Mouse (Mus musculus): ENCODE data around the gene Pcdh15.

Pcdh15 gene

DNA sequence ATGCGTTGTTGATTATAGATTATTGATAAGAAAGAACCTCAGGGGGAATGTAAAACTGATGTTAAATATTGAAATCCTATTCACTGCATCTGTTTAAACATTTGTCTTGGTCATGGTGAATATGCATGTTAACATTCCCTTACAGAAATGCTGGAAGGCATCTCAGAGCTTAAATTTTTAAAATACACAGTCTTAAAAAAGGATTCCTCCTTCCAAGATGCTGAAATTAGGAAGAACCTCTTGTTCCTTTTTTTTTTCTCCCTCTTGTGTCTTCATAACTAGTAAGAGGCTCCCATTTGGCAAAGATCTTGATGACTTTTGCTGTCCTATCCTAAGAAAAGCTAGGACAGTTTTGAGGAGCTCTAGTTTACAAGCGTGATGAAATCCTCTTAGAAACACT is 284.9 kb downstream of the Pcdh15 start:
- DNase-seq: no peak

DNA sequence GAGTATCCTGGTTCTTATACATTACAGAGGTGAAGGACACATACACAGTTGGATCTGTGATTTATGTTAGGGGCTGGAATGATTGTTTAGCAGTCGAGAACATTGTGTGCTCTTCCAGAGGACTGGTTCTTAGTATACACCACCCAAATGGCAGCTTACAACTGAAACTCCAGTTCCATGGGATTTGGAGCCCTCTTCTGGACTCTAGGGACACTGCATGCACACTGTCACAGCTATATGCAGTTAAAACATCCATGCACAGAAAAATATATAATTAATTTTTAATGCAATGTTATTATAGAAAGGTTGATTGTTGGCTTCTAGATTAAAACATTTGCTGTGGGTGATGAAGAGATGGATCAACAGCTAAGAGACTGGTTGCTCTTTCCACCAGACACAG is 301.3 kb downstream of the Pcdh15 start:
- DNase-seq: no peak

DNA sequence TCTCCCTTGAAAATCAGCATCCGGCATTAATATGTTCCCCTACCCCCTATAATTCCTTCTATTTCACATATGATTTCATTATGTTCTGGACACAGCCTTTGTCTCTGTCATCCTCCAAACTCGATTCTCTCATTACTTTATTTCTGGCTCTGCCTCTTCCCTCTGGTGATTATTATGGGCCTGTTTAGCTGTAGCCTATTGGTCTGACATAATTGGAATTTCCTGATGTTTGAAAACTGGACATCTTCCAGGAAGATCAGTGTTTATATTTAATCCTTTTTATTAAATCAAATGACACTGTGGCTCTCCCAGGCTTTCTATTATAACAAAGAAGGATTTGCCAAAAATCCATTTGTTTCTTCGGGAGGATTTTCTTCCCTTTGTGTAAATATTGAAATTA is 326.3 kb downstream of the Pcdh15 start:
- DNase-seq: no peak

DNA sequence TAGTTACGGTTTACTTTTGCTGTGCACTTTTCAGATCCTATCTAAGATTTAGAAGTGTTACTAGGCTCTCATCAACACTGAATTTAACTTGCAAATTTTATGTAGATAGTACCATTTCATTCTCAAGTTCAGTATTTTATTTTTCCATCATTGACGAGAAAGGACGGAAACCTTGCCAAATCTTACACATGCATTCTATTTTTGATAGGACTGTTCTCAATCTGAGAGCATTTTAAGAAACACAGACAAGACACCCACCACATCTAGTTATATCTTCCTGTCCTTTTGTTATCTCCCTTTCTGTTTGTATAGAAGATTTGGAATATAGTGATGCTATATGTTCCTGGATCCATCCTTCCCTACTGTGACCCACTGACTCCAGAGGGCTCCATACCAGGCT is 332.2 kb downstream of the Pcdh15 start:
- no peak for DNase-seq

DNA sequence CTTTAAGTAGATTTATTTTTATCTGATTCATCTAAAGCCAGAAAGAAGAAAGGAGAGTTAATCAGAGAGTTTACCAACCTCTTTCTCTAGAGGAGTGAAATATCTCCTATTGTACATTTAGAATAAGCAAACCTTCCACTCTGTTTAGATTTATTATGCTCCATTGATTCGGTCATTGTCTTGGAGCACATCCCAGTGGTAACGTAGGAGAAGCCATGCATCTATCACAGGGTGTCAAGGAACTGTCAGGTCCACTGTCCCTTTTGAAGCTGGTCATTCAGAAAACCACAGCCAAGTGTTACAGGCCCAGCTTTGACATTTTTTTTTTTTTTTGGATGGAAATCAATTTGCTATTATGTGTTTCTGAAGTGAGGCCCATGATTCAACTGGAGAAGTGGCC is 384.9 kb downstream of the Pcdh15 start:
- DNase-seq: no peak

DNA sequence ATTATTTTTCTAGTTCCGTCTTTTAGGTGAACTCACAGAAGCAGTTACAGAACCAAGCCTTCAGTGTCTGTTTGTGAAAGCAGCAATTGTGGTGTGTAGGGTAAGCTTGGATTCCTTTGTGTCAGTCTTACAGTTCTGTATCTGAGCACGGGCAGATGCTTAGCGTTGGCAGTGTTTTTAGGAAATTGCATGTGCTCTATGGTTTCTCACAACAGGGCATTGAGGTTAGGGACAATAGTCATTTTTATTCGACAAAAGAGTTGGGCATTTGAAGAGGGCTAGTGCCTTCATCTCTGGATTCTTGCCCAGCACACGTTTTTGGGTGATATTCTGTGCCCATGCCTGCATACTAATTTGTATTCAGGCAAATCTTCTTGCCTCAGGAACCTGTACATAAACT is 392.5 kb downstream of the Pcdh15 start:
- no peak for DNase-seq

DNA sequence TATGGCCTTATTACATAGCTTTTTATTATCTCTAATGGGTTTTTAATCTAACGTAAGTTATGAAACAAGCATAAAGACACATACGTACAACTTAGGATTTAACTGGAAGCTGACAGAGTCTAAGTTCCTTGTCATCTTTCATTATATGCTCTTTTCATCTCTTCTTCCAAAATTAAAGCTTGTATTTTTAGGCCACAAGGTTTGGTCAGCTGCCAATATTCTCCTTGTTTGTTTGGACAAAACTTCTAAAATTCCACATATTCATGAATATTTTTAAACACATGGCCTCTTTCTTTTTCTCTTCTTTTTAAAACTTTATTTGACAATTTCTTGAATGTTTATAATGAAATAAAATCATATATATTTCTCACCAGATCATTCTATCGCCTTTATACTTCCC is 415.7 kb downstream of the Pcdh15 start:
- no peak for DNase-seq

DNA sequence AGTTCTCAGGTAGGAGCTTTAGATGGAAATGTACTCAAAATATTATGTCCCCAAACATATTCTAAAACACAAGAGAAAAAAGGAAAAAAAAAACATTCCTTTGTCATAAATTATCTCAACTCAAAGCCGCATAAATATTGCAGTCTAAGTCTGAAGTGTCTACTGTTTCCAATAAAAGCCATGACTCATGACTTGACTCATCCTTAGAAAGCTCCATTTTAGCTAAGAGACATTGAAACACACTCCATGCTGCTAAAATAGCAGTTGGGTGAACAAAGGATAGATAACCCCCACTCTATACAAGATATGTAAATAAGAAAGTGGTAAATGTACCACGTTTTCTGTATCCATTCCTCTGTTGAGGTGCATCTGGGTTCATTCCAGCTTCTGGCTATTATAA is 416.6 kb downstream of the Pcdh15 start:
- DNase-seq: no peak

DNA sequence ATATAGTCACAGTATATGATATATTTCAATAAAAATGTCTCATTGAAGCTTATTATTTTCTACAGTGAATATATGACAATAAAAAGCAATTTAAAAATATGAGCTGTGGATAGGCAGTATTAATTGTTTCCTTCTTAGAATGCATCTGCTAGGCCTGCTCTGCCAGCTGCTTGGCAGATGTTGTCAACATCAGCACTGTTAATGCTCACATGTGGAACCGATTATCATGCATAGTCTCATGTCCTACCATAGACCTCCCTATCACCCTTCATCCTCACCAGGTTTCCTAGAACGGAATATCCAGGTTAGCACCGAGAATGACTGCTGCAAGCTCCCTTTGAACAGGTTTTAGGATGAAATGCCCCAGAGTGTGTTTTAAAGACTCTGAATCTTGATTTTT is 420.3 kb downstream of the Pcdh15 start:
- DNase-seq: no peak

DNA sequence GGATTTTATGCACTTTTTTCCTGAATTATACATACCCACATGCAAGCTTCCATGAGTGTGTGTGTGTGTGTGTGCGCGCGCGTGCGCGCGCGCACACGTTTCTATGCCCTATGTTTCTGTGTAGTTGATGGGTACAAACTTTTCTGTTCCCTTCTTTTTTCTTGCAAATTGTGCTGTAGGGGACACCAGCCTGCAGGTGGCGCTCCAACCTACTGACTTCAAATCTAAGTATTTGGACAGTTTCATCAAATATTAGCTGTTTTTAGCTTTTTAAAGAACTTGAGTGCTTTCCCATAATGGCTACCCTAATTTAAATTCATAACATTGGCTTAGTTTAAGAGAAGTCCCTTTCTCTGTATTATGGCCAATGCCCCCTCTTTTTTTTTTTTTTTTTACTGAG is 453.7 kb downstream of the Pcdh15 start:
- DNase-seq: peak; percentile 16

DNA sequence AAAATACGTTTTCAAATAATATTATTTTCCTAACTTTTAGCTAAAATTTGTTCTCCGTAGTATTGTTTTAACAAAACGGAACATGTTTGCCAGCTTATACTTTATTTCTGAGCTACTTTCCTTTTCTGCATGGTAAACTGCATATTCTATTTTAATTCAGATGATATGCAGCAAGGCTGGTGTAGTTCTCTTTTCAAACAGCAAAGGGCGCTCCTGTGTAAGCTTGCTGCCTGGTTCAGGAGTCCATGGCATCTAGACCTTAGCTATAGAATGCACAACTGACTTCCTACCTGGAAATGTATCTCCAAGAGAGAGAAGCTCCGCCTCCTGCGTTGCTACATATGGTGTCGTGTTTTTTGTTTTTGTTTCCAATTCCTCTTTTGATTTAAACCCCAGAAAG is 465.1 kb downstream of the Pcdh15 start:
- DNase-seq: peak; percentile 36

DNA sequence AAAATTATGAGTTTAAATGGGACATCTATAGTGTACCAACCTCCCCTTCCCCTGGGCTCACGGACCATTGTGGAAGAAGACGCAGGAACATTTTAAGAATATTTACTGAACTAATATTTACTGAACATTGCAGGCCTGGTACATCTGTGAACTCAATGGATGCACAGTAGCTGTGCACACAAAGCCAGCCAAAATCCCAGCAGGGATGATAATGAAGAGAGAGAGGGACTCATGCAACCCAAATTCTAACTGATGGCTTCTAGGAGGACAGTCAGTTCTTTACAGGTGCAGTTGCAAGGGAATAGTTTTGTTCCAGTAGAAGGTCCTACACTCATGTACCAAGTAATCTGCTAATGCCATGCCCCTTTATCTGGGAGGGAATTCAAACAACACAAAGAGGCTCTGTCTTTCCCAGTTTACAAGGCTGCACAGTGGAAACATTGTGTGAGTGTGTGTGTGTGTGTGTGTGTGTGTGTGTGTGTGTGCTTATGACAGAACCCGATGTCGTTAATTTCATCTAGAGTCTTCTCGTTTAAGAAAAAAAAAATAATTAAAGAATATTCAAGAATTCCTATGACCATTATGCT is 475.7 kb downstream of the Pcdh15 start:
- no peak for DNase-seq

DNA sequence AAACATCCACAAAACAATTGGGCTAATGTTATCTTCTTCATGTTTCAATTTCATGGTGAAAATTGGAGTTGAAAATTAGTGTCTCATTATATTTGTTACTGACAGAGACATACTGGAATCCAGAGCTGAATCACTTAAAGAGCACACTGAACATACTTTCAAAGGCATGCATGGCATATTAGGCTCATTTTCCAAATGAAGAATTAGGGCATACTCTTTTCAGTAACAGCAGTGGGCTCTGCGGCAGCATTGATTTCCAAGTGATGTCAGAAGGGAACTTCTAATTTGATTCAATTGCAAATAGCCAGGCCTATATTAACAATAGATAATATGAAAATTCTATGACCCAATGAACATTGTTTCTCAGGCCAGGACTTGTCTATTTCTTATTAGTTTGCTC is 568.4 kb downstream of the Pcdh15 start:
- no peak for DNase-seq

DNA sequence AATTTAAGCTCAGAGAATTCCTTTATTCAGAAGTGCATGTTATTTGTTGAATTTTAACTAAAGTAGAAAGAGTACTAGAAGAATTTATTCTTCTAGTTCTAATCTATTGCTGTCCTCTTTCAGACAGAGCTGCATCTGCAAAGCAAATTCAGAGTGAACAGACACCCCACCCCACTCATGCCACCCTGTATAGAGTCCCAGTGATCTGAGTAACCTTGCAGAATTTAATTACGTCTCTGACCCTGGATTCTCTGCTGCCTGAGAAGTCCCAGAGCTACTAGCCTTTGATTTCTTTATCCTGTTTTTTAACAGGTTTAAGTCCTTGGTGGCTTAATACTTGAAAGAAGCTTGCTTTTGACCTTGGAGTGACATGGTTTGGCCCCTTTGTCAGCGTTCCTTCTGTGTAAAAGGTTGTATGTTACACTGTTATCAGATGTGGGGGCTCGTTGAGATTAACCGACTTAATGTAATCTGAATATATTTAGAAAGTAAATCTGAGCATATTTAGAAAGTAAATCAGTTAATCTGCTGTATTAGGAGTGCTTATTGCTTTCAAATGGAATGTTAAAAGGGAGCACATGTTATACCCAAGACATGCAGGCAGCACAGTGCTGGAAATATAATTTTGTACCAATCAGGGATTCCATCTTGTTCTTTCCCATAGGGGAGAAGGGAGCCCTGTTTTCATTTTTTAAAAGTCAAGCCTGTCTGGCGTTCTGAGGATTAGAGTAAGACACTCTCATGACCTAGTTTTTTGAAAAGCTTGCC is 601.6 kb downstream of the Pcdh15 start:
- no peak for DNase-seq

DNA sequence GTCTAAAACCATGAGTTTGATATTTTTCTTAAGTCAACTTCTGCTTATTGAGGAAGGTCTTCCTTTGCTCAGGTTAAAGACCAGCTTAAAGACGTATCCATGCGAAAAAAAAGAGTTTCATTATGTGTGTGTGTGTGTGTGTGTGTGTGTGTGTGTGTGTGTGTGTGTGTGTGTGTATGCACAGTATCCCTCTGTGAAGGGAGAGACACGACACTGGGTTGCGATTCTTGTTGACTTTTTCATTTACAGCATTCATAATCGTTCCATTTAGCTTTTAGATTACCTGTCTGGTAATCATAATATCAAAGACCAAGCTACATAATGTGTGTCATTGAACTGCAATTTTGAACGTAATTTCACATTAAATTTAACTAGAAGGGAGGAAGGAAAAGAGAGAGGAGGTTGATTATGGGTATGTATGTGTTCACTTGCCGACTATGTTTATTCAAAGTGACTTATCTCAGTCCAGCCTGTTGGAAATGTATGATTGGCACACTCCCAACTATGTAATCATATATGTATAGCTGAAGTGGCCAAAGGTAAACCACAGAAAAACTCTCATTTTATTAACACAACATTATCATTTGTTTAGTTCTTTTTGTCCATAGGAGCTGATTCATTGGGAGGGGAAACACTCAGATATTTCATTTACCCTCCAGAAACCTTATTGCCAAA is 626.6 kb downstream of the Pcdh15 start:
- DNase-seq: no peak

DNA sequence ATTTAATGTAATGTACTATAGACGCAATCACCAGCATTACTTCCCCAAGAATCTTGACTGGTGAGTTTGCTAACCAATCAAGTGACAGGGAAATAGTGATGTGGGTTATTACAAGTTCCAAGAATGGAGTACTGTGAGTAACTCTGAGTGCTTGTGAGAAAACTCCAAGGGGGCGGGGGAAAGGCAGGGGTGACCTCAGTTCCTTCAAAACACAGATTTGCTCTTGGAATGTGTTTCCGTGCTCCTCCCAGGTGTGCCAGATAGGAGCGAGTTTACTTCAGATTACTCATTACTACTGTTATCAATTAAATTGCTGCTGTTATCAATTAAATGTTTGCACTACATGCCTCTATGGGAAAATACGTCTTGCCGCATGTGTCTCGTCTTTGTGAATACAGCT is 634.1 kb downstream of the Pcdh15 start:
- no peak for DNase-seq

DNA sequence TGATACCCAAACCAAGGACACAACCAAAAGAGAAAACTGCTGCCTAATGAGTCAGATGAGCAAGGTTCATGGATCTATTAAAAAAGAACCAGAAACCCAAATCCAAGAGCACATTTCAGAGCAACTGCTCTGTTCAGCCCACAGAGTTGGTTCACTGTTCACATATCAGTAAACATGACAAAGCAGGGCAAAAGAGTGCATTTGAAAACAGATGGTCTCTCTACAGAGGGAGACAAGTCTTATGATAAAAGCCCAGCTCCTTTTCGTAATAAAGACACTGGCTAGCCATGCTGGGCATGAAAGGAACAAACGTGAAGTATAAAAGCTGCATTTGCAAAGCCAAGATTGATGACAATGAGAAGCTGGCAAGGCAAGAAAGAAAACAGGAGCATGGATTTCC is 649.9 kb downstream of the Pcdh15 start:
- DNase-seq: no peak

DNA sequence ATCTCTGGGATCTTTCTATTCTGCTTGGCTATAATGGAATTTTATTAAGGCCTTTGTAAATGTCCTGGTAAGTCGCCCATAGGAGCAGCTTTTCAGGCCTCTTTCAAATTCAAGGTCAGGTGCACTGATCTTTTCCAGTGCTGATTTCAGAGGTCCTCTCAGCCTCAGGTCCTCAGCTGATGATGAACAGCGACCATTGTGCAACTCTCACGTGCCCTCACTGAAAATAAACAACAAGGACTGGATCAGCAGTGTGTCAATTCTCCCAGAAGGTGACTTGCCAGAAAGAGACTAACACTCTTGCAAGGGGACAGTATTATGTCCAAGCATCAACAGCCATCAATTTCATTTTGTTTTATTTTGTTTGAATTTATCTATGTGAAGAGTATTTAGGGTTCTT is 654.7 kb downstream of the Pcdh15 start:
- no peak for DNase-seq

DNA sequence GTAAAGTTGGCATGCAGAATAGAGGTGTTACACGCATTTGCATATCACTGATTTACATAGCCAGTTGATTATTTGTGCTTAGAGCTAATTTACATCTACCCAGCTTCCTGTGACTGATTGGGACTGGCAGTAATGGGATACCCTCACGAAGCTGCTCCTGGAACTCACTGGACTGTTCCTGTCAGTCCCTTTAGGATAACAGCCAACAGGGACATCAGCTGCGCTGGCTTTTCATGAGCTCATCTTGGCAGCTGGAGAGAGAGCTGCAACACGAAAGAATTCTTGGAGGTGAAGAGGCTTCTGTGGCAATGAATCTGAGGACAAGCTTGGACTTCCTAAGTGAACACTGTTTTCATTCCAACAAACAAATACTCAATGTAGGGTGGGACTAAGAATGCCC is 683.8 kb downstream of the Pcdh15 start:
- no peak for DNase-seq

DNA sequence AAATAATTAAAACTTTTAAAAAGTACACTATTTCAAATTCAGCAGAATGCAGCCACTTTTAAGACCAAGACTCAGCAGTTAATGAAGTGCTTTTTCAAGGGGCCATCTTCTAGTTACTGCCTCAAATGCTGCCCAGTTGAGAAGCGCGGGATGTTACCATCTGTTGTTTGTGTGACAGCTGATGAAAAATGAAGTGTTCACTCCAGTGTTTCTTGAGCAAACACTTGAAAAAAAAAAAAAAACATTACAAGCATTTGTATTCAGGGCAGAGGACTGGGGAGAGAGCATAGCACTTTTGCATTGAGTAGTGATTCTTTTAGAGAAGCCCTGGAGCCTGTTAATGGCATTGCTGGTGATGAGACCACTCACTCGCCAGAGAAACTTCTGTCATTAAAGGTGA is 689.0 kb downstream of the Pcdh15 start:
- DNase-seq: no peak

DNA sequence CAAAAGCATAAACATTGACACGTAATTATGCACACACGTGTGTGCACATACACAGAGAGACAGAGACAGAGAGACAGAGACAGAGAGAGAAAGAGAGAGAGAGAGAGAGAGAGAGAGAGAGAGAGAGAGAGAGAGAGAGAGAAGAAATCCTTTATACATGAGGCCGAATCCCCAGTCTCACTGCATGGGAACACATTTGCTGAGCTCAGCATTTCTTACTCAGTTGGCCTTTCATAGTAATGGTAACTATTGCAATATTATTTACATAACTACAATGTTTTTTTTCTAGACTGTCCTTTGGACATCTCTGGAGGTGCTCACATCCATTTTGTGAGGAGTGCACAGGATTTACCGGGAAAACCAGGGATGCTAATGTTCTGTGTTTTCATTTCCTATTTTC is 705.9 kb downstream of the Pcdh15 start:
- no peak for DNase-seq

DNA sequence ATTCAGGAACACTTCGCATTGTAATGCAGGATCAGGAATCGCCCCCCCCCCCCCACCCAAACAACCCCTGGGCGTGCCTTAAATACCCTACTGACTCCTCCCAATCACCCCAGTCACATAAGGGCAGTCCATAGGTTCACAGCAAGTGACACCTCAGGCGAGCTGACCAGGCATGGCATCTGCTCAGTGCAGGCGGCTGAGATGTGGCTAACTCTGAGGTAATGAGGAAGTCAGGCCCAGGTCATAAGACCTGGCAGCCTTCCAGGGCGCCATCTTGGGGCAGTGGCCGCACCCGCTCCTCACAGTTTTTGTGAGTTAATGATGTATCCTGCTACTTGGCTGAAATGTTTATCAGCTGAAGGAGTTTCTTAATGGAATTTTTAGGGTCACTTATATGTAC is 713.2 kb downstream of the Pcdh15 start:
- DNase-seq: no peak

DNA sequence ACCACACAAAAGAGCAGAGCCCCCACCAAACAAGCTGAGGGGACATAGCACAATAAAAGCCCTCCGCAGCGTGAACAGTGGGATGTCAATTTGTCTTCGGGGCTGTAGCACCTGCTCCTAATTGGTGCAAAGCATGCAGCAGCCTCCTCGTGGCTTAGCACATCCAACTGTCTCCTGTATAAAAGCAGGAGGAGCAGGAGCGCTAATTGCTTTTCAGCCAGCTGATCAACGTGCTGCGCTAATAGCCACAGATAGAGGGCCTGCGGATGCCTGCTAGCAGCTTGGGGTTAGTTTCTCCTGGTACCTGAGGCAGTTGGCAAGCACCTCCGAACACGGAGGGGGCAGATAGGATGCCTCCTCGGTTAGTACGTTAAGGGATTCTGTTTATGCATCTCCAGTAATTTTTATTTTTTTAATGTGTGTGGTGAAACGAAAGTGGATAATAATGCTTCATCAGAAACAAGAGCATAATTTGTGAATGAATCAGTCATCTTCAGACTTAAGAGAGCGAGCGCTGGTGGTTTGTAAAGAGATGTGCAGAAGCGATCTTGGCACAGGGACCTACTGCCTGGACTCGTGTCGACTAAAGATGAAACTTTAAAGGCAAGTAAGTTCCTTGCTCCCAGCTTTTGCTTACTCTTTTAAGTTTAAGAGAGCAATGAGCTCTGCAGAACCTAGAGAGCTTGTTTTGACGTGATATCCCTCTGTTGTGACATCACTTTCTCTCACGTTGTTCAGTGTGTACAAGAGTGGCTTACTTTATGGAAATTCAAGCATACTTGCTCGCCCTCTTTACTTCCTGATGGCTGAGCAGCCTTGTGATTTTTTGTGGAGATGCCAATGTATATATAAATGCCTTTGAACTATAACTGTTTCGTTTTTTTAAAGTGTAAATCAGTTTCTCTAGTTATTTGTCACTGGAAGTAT is 722.8 kb downstream of the Pcdh15 start:
- peak; percentile 13 for DNase-seq

All from cerebellum, adult 8-10 months (tissue).